Mouse (Mus musculus) CH12.LX (cell line): ENCODE measurements around the gene Htr1b. TPM values are rescaled to one million over a fixed set of nuclear protein-coding genes. Genes with fewer than 3 reads are reported as not detected.

ENCODE experiments used
- DNase-seq: peaks from one replicate; pipeline ENCODE4 v3.0.0-alpha.2; 2013; ENCODE audit errors: extremely low read depth
- H3K27ac ChIP-seq: 2 replicates; pipeline ENCODE4 v1.5.1; 2012; ENCODE audit warnings: low read depth, mild to moderate bottlenecking, control low read depth, moderate library complexity; ENCODE audit not compliant: insufficient read depth
- H3K27me3 ChIP-seq: replicated peaks from 2 replicates; pipeline ENCODE3; 2012; ENCODE audit warnings: inconsistent platforms
- H3K36me3 ChIP-seq, 2 experiments: replicated peaks in 1 of 2; 2 replicates each; pipeline versions ENCODE3 to v1.6.1; 2012; ENCODE audit warnings: inconsistent platforms in 1 of 2, low read length in 1 of 2, mild to moderate bottlenecking in 1 of 2, mixed read lengths in 1 of 2, moderate library complexity in 1 of 2; ENCODE audit not compliant: control insufficient read depth in 1 of 2, insufficient read depth in 1 of 2
- H3K4me1 ChIP-seq, 2 experiments: 2 replicates each; pipeline ENCODE4 v1.6.1; 2012; ENCODE audit warnings: inconsistent platforms in 1 of 2, moderate library complexity in 1 of 2; ENCODE audit not compliant: insufficient read depth in 2 of 2, control insufficient read depth in 1 of 2
- H3K4me2 ChIP-seq: 2 replicates; pipeline ENCODE4 v1.6.1; 2012; ENCODE audit warnings: low read depth, mild to moderate bottlenecking, control low read depth; ENCODE audit not compliant: poor library complexity, insufficient read depth, severe bottlenecking
- H3K4me3 ChIP-seq, 3 experiments: fragments of 150-350 bp in 1 of 3; sonication (generic) in 1 of 3; replicated peaks in 1 of 3; 2 replicates each; pipeline versions ENCODE3 to v1.5.1; 2011 to 2012; ENCODE audit warnings: low read depth in 2 of 3, low read length in 2 of 3, mild to moderate bottlenecking in 2 of 3, moderate library complexity in 2 of 3, control low read depth in 1 of 3, improper control_type of control experiment in 1 of 3, inconsistent platforms in 1 of 3, mixed read lengths in 1 of 3; ENCODE audit not compliant: poor library complexity in 1 of 3
- H3K79me2 ChIP-seq: replicated peaks from 2 replicates; pipeline ENCODE4 v1.6.1; 2012; ENCODE audit warnings: mild to moderate bottlenecking, moderate library complexity; ENCODE audit not compliant: control insufficient read depth, poor library complexity, insufficient read depth, severe bottlenecking; ENCODE audit errors: extremely low read depth
- H3K9ac ChIP-seq: 2 replicates; pipeline ENCODE4 v1.6.1; 2012; ENCODE audit warnings: low read depth, mild to moderate bottlenecking, control low read depth, moderate library complexity; ENCODE audit not compliant: insufficient read depth
- H3K9me3 ChIP-seq: replicated peaks from 2 replicates; pipeline ENCODE3; 2012; ENCODE audit warnings: low read length, inconsistent platforms, mixed read lengths
- BHLHE40 ChIP-seq: IDR thresholded peaks from 2 replicates; pipeline ENCODE4 v1.6.1; 2011; ENCODE audit warnings: mild to moderate bottlenecking, low read depth, low read length, improper control_type of control experiment
- CHD2 ChIP-seq: IDR thresholded peaks from 2 replicates; pipeline ENCODE4 v1.6.1; 2011; ENCODE audit warnings: low read length, improper control_type of control experiment
- CTCF ChIP-seq, 2 experiments: IDR thresholded peaks in 1 of 2; conservative IDR thresholded peaks in 1 of 2; 2 replicates each; pipeline ENCODE4 v1.5.1; 2011 to 2012; ENCODE audit warnings: low read depth in 2 of 2, low read length in 2 of 2, improper control_type of control experiment in 1 of 2, inconsistent platforms in 1 of 2, mild to moderate bottlenecking in 1 of 2, moderate library complexity in 1 of 2
- E2F4 ChIP-seq: IDR thresholded peaks from 2 replicates; pipeline ENCODE4 v1.6.1; 2011; ENCODE audit warnings: low read depth, low read length, improper control_type of control experiment; ENCODE audit not compliant: insufficient replicate concordance
- ELF1 ChIP-seq: IDR thresholded peaks from 2 replicates; pipeline ENCODE4 v1.6.1; 2014; ENCODE audit warnings: low read depth, mild to moderate bottlenecking, inconsistent platforms, low read length, improper control_type of control experiment
- ETS1 ChIP-seq: conservative IDR thresholded peaks from 2 replicates; pipeline ENCODE4 v1.6.1; 2012; ENCODE audit warnings: low read depth, mild to moderate bottlenecking, inconsistent platforms, low read length, improper control_type of control experiment, moderate library complexity
- IRF4 ChIP-seq: IDR thresholded peaks from 2 replicates; pipeline ENCODE4 v1.6.1; 2014; ENCODE audit warnings: low read depth, mild to moderate bottlenecking, inconsistent platforms, low read length, improper control_type of control experiment
- JUN ChIP-seq: IDR thresholded peaks from 2 replicates; pipeline ENCODE4 v1.6.1; 2011; ENCODE audit warnings: low read depth, mild to moderate bottlenecking, low read length, improper control_type of control experiment, moderate library complexity; ENCODE audit not compliant: insufficient read depth
- KAT2A ChIP-seq: IDR thresholded peaks from 2 replicates; pipeline ENCODE4 v1.6.1; 2012; ENCODE audit warnings: low read length, improper control_type of control experiment, inconsistent platforms; ENCODE audit not compliant: insufficient replicate concordance
- MEF2A ChIP-seq: IDR thresholded peaks from 2 replicates; pipeline ENCODE4 v1.6.1; 2014; ENCODE audit warnings: low read depth, mild to moderate bottlenecking, inconsistent platforms, low read length, improper control_type of control experiment, borderline replicate concordance
- MXI1 ChIP-seq: IDR thresholded peaks from 2 replicates; pipeline ENCODE4 v1.6.1; 2011; ENCODE audit warnings: mild to moderate bottlenecking, low read depth, low read length, improper control_type of control experiment
- NELFE ChIP-seq: IDR thresholded peaks from 2 replicates; pipeline ENCODE4 v1.6.1; 2011; ENCODE audit warnings: low read depth, low read length, improper control_type of control experiment
- NRF1 ChIP-seq: IDR thresholded peaks from 2 replicates; pipeline ENCODE4 v1.6.1; 2014; ENCODE audit warnings: low read depth, mild to moderate bottlenecking, inconsistent platforms, low read length, improper control_type of control experiment, moderate library complexity
- POLR2A ChIP-seq: IDR thresholded peaks from 2 replicates; pipeline ENCODE4 v1.6.1; 2011; ENCODE audit warnings: low read depth, mild to moderate bottlenecking, improper control_type of control experiment, low read length
- POLR2AphosphoS2 ChIP-seq: IDR thresholded peaks from 2 replicates; pipeline ENCODE4 v1.6.1; 2011; ENCODE audit warnings: low read depth, low read length, improper control_type of control experiment
- RAD21 ChIP-seq: IDR thresholded peaks from 2 replicates; pipeline ENCODE4 v1.6.1; 2011; ENCODE audit warnings: low read depth, mild to moderate bottlenecking, low read length, improper control_type of control experiment, moderate library complexity
- SIN3A ChIP-seq: IDR thresholded peaks from 2 replicates; pipeline ENCODE4 v1.6.1; 2012; ENCODE audit warnings: low read length, improper control_type of control experiment, inconsistent platforms
- TCF12 ChIP-seq: IDR thresholded peaks from 2 replicates; pipeline ENCODE4 v1.6.1; 2014; ENCODE audit warnings: low read depth, mild to moderate bottlenecking, inconsistent platforms, low read length, improper control_type of control experiment
- UBTF ChIP-seq: IDR thresholded peaks from 2 replicates; pipeline ENCODE4 v1.6.1; 2012; ENCODE audit warnings: low read depth, mild to moderate bottlenecking, inconsistent platforms, low read length, improper control_type of control experiment, moderate library complexity
- USF1 ChIP-seq: IDR thresholded peaks from 2 replicates; pipeline ENCODE4 v1.6.1; 2014; ENCODE audit warnings: low read depth, mild to moderate bottlenecking, inconsistent platforms, low read length, improper control_type of control experiment
- USF2 ChIP-seq: conservative IDR thresholded peaks from 2 replicates; pipeline ENCODE4 v1.6.1; 2011; ENCODE audit warnings: low read depth, low read length, improper control_type of control experiment
- ZC3H11A ChIP-seq: IDR thresholded peaks from 2 replicates; pipeline ENCODE4 v1.6.1; 2012; ENCODE audit warnings: low read depth, mild to moderate bottlenecking, inconsistent platforms, low read length, improper control_type of control experiment
- ZKSCAN1 ChIP-seq: IDR thresholded peaks from 2 replicates; pipeline ENCODE4 v1.6.1; 2012; ENCODE audit warnings: low read depth, inconsistent platforms, low read length, improper control_type of control experiment, borderline replicate concordance
- ZNF384 ChIP-seq: IDR thresholded peaks from 2 replicates; pipeline ENCODE4 v1.6.1; 2012; ENCODE audit warnings: low read depth, low read length, improper control_type of control experiment, inconsistent platforms
- dilution Hi-C: fragments of 300-500 bp; cut with MboI; formaldehyde crosslinking; loops from 2 replicates; pipeline ENCODE4 v1.14.3; 2020; ENCODE audit warnings: low sequenced_read_pairs; ENCODE audit not compliant: extremely low pct_unique_long_range_greater_than_20kb, extremely low pct_ligation_motif_present
- in situ Hi-C: fragments of 300-500 bp; cut with MboI; formaldehyde crosslinking; loops from 3 replicates; pipeline ENCODE4 v1.14.3; 2019; ENCODE audit warnings: low sequenced_read_pairs, low pct_ligation_motif_present, low pct_unique_long_range_greater_than_20kb, mixed read lengths
- polyA plus RNA-seq: library from polyadenylated mRNA; unstranded; fragments of >175 nt; gene quantifications from 2 replicates; pipeline ENCODE4 v1.2.1, GENCODE M21; 2012; ENCODE audit warnings: low read depth; ENCODE audit not compliant: insufficient read length
- total RNA-seq, 2 experiments: library from RNA; depleted of rRNA; stranded (reverse); fragments of 300-350 nt in 1 of 2; fragments of >200 nt in 1 of 2; gene quantifications; 2 replicates each; pipeline ENCODE4 v1.2.3; 2012 to 2014

Gene Htr1b
- total and polyA plus RNA-seq, 3 experiments = not detected

GRCm38 (mm10) chr9:81634163-81634562 lies 535 bp upstream of the Htr1b start:
- DNase-seq = no peak
- TF ChIP-seq E2F4 (no peak), CTCF (conservative IDR thresholded peaks at IDR 0.05 in 1 of 2, IDR thresholded peaks at IDR 0.05 in 1 of 2; ENCODE audit: low read depth in 2 of 2, low read length in 2 of 2) (no peak), MEF2A (no peak), NRF1 (no peak), TCF12 (no peak), MXI1 (no peak), SIN3A (no peak), CHD2 (no peak), POLR2AphosphoS2 (no peak), ETS1 (no peak), NELFE (no peak), ZNF384 (no peak)
- TF ChIP-seq, all 38 proteins: peak for 0
- H3K36me3 ChIP-seq = no peaks in the 10 kb centered on the region
- H3K27ac ChIP-seq = no peak overlapping the region
- H3K4me2 ChIP-seq = no peak overlapping the region
- H3K9ac ChIP-seq = no peak overlapping the region
- in situ Hi-C loops = loop anchor here (25.0 kb wide), 1 partner anchor 1322 kb away; no protein-coding TSS in a partner anchor
- H3K27me3 ChIP-seq = no peaks in the 10 kb centered on the region
- no peaks in the 10 kb centered on the region for H3K79me2 ChIP-seq
- H3K9me3 ChIP-seq = peaks cover 13% of the 10 kb centered on the region
- no peak overlapping the region for H3K4me3 ChIP-seq
- H3K4me1 ChIP-seq = no peaks in the 10 kb centered on the region
- dilution Hi-C loops = no loop called here

GRCm38 (mm10) chr9:81632736-81633436 lies 742 bp downstream of the Htr1b start:
- in situ Hi-C loops = loop anchor here (25.0 kb wide), 1 partner anchor 1321 kb away; no protein-coding TSS in a partner anchor
- no peak overlapping the region for H3K9ac ChIP-seq
- H3K4me3 ChIP-seq = no peak overlapping the region

More at GRCm38 (mm10) chr9:81632736-81633436, 742 bp downstream of the Htr1b start:
- H3K36me3 ChIP-seq = no peaks in the 10 kb centered on the region
- dilution Hi-C loops = no loop called here
- DNase-seq = no peak
- no peaks in the 10 kb centered on the region for H3K27me3 ChIP-seq
- H3K4me2 ChIP-seq = no peak overlapping the region
- TF ChIP-seq SIN3A (no peak), POLR2A (no peak), JUN (no peak), IRF4 (no peak), UBTF (no peak), ZC3H11A (no peak), KAT2A (no peak), ZKSCAN1 (no peak), USF1 (no peak), NRF1 (no peak), RAD21 (no peak), ZNF384 (no peak), BHLHE40 (no peak), USF2 (no peak), ELF1 (no peak)
- H3K4me1 ChIP-seq = no peaks in the 10 kb centered on the region
- peaks cover 13% of the 10 kb centered on the region for H3K9me3 ChIP-seq
- H3K27ac ChIP-seq = no peak overlapping the region
- no peaks in the 10 kb centered on the region for H3K79me2 ChIP-seq
